Mouse (Mus musculus) erythroblast, embryonic 14.5 days (primary cell): ENCODE results near the gene Hes7. TPM values are rescaled to one million over a fixed set of nuclear protein-coding genes. Genes with fewer than 3 reads are reported as not detected.
"Not testable (repeated sequence)": the region's sequence is repeated elsewhere in the genome, so short reads cannot be mapped to it uniquely, and the experiment has no call there.

Experiments used
- H3K27me3 ChIP-seq: 2 replicates; pipeline ENCODE4 v1.6.1; 2012; ENCODE audit warnings: inconsistent platforms; ENCODE audit not compliant: control insufficient read depth
- H3K36me3 ChIP-seq: 2 replicates; pipeline ENCODE4 v1.6.1; 2012; ENCODE audit warnings: mild to moderate bottlenecking, inconsistent platforms; ENCODE audit not compliant: control insufficient read depth
- H3K4me1 ChIP-seq: 2 replicates; pipeline ENCODE4 v1.6.1; 2012; ENCODE audit warnings: inconsistent platforms; ENCODE audit not compliant: control insufficient read depth
- H3K4me3 ChIP-seq: replicated peaks from 2 replicates; pipeline ENCODE3; 2012; ENCODE audit warnings: moderate library complexity, mild to moderate bottlenecking, inconsistent platforms
- H3K9me3 ChIP-seq: 2 replicates; pipeline ENCODE4 v1.6.1; 2012; ENCODE audit warnings: low read length, inconsistent platforms, mixed read lengths; ENCODE audit not compliant: control insufficient read depth
- GATA1 ChIP-seq: IDR thresholded peaks from 2 replicates; pipeline ENCODE4 v1.6.1; 2012; ENCODE audit warnings: low read length, inconsistent platforms, mixed read lengths
- TAL1 ChIP-seq: IDR thresholded peaks from 3 replicates; pipeline ENCODE4 v1.6.1; 2012; ENCODE audit warnings: low read length, inconsistent platforms, mixed read lengths
- polyA plus RNA-seq: library from polyadenylated mRNA; stranded (reverse); fragments of >175 nt; gene quantifications from 2 replicates; pipeline ENCODE4 v1.2.3, GENCODE M21; 2012

Gene Hes7
- polyA plus RNA-seq, 1 experiment, result 0.05 TPM

DNA sequence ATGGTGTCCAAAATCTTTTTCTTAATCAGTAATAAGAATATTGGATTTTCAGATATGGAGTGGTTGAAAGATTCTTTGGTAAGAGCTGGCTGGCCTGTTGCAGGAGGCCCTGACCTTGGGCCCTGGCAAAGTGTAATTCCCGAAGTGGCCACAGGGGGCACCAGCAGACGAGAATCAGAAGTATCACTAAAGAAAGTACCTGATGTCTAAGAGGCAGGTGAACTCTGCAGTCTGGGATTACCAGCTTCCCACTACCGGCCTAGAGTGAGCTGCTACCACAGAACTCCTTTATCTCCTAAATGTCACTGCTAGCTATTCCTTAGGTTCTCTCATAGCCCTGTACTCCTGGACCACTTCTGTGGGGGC is 27.8 kb upstream of the Hes7 start:
- Histone ChIP-seq H3K4me1 (peaks cover 90% of the 10 kb centered on the region), H3K4me3 (no peak overlapping the region), H3K27me3 (no peaks in the 10 kb centered on the region), H3K36me3 (peaks cover 37% of the 10 kb centered on the region), H3K9me3 (no peaks in the 10 kb centered on the region)
- TF ChIP-seq GATA1, result no peak
- no peak for TF ChIP-seq TAL1

DNA sequence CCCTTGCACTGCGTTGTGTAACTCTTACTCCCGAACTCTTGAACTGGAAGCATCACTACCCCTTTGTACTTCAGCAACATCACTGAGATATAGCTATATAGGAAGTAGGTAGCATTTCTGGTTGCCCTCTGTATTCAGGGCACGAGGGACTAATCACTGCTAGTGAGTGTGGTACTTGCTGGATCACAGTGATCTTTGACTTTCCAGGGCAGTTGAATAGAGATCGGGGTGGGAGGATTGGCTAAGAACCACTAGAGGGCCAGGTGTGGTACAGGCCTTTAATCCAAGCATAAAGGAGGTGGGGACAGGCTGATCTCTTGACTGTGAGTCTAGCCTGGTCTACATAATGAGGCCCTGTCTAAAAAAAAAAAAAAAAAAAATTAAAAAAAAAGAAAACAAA is 27.3 kb upstream of the Hes7 start:
- TF ChIP-seq GATA1, result no peak
- no peak for TF ChIP-seq TAL1
- H3K36me3 ChIP-seq, result peaks cover 37% of the 10 kb centered on the region
- peaks cover 90% of the 10 kb centered on the region for H3K4me1 ChIP-seq
- no peaks in the 10 kb centered on the region for H3K27me3 ChIP-seq
- H3K9me3 ChIP-seq, result no peaks in the 10 kb centered on the region
- H3K4me3 ChIP-seq, result no peak overlapping the region

DNA sequence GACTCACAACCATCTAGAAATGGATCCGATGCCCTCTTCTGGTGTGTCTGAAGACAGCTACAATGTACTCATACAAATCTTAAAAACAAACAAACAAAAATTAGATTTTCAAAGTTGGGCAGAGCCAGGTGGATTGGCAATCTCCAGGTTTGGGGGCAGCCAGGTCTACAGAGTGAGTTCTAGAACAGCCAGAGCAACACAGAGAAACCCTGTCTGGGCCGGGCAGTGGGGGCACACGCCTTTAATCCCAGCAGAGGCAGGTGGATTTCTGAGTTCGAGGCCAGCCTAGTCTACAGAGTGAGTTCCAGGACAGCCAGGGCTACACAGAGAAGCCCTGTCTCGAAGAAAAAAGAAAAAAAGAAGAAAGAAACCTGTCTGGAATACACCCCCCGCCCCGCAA is 26.3 kb upstream of the Hes7 start:
- Histone ChIP-seq H3K36me3 (peaks cover 37% of the 10 kb centered on the region), H3K4me1 (peaks cover 92% of the 10 kb centered on the region)
- H3K27me3 ChIP-seq, H3K9me3 ChIP-seq, H3K4me3 ChIP-seq: not testable (repeated sequence)

DNA sequence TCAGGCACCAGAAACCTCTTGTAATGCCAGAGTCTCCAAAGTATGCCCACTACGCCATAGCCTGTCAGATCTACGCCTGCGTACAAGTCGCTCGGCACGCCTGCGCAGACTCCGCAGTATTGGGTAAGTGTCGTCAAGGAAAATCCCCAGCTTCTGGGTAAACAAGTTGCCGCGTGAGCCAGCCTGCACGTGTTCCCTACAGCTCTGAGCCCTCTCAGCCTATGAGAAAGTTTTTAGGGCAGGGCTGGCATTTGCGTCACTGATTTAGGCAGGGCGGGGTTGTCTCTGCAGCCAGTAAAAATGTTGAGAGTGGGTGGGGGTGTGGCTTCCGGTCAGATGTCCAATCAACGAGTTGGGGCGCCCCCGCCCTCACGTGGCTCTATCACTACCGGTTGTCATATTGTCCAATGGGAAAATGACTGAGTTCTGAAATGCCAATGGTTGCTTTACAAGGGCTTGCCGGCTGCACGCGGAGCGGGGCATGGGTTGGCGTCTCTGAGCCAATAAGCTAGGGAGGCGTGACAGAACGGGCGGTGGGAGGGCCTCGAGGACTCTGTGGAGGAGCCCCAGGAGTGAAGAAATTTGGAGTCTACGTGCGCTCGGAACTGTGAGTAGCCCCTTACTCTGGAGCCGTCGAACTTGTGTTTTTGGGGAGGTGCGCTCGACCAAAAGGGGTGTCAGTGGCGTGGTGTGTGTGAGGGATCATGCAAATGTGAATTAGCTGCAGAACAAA is 25.3 kb upstream of the Hes7 start, which contains the start of gene Per1:
Gene Per1, plus strand, starts transcription at position 521 of the 733 bp plus-strand sequence.
- peak within 1 kb of the TSS; percentile 65 for H3K4me3 ChIP-seq
- no peak for TF ChIP-seq GATA1
- no peak for TF ChIP-seq TAL1
- H3K9me3 ChIP-seq, result no peaks in the 10 kb centered on the region
- H3K36me3 ChIP-seq, result peaks cover 31% of the 10 kb centered on the region
- H3K4me1 ChIP-seq, result peaks cover 92% of the 10 kb centered on the region
- no peaks in the 10 kb centered on the region for H3K27me3 ChIP-seq

DNA sequence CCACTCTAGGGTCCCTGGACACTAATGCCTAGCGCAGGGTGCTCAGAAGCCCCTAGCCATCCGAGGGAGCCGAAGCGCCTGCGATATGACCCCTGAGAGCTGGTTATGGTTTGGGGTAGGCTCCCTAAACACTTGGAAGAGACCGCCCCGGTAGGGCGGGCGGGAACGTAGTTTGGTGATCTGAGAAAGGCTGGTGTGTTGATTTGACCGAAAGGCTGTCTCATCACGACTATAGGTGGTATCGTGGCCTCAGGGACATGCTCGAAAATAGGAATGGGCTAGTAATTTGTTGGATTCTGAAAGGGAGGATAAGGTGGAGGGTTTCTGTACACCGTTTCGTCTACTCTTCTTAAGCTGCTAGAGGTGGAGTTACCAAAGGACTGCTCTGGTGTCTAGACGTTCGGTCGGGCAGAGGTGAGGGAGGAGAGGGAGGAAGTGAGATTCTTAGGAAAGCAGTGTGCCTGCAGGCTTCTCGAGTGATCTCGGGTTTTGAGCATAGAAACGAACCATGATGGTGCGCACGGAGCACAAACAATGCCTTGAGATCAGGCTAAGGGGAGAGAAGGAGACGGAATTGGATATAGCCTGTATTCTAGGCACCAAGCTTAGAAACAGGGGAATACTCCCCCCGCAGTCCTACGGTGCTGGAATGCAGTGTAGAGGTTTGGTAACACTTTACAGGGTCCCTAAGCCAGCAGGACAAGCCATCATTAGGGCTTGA is 24.5 kb upstream of the Hes7 start:
- H3K36me3 ChIP-seq, result peaks cover 25% of the 10 kb centered on the region
- no peaks in the 10 kb centered on the region for H3K27me3 ChIP-seq
- peaks cover 92% of the 10 kb centered on the region for H3K4me1 ChIP-seq
- no peak for TF ChIP-seq TAL1
- TF ChIP-seq GATA1, result no peak
- H3K4me3 ChIP-seq, result peak overlapping the region; percentile 65
- no peaks in the 10 kb centered on the region for H3K9me3 ChIP-seq

DNA sequence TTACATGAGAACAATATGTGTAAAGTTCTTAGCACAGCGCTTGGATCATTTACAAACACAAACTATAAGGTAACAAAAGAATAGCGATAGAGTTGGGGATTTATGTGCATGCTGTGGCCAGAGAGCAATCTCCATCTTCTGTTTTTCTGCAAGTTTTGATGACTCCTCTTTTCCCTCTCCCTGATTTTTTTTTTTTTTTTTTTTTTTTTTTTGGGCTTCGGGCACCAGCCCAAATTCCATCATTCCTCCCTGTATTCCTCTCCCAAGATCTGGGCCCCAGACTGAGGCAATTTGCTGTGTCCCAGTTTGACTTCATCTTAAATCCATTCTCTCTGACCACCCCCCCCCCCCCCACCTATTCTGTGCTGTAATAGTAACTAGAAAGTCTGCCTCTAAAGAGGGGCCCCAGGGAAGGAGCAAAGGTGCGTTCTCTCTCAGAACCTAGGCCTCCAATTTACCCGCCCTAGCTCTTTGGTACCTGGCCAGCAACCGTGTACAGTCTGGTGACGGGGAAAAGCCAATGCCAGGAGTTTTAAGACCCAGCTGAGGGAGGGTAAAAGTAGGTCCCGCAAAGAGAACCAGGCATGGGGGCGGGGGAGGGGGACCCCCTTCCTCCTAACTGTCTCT is 23.7 kb upstream of the Hes7 start:
- TF ChIP-seq TAL1, result no peak
- no peak for TF ChIP-seq GATA1
- Histone ChIP-seq H3K4me1 (peaks cover 86% of the 10 kb centered on the region), H3K27me3 (no peaks in the 10 kb centered on the region), H3K4me3 (peak overlapping the region; percentile 65), H3K9me3 (no peaks in the 10 kb centered on the region), H3K36me3 (peaks cover 25% of the 10 kb centered on the region)

DNA sequence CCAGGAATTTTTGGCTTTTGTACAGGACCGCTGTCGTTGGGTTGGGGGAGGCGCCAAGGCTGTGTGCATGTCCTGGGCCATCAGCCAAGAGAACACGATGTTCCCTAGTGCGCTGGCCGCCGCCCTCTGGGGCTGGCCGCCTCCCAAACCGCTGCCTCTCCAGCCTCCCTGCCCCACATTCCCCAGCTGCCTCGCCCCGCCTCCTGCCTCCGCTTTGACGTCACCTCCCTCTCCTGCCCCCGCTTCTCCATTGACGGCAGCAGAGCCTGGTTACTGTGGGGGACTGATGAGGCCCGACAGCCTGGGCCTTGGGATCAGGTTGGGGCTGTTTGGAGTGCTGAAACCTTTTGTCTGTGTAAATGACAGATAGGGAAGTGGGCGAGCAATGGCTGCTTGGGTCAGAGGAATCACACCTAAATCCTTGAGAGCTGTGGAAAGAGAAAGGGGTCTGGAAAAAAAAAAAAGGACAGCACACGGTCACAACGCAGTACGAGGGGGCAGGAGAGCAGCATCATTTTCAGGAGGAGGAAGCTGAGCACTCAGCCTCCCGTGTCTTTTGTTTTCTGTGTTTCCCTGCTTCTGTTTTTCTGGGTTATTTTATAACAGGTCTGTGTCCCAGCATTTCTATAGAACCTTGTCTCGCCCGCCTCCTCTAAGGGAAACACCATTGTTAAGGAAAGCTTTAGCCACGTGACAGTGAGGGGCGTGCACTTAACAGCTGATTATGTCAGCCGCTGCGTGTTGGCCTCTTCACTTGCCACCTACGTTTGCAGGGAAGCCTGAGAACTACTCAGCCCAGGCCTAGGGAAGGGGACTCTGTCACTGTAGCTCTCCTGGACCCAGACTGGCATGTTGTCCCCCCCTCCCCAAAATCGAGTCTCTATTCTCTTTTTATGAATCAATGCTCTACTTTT is 23.0 kb upstream of the Hes7 start:
- peaks cover 79% of the 10 kb centered on the region for H3K4me1 ChIP-seq
- no peaks in the 10 kb centered on the region for H3K9me3 ChIP-seq
- H3K4me3 ChIP-seq, result peak overlapping the region; percentile 65
- TF ChIP-seq GATA1 (no peak), TAL1 (no peak)
- peaks cover 25% of the 10 kb centered on the region for H3K36me3 ChIP-seq
- no peaks in the 10 kb centered on the region for H3K27me3 ChIP-seq

DNA sequence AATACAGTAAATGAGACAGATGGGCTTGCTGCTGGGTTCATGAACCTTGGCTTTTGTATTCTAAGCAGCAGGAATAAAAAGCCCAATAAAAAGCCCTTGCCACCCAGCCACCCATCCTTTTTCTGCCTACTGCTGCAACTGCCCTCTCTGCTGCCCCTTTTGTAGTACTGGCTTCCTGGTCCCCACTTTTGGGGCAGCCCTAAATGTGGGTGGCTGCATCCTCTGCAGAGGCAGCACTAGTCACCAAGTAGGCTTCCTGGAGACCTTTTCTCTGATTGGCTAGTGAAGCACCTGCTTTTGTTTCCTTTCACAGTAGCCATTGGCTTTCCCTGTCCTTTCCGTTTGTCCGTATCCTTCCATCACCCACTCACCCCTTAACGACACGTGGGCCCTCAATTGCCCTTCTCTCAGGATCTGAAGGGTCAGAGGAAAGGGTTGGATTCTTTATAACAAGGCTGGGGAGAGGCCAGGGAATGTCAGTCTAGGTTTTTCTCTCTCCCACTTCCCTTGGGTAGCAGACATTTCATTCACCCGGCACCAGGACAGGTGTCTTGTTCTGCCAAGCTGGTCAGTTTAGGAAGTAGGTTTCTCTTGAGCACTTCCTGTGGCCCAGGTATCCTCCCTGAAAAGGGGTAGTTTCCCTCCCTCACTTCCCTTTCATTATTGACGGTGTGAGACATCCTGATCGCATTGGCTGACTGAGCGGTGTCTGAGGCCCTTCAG is 22.0 kb upstream of the Hes7 start:
- no peak for TF ChIP-seq GATA1
- TF ChIP-seq TAL1, result no peak
- Histone ChIP-seq H3K27me3 (no peaks in the 10 kb centered on the region), H3K36me3 (peaks cover 28% of the 10 kb centered on the region), H3K4me3 (peak overlapping the region; percentile 65), H3K9me3 (no peaks in the 10 kb centered on the region), H3K4me1 (peaks cover 73% of the 10 kb centered on the region)
